8 mouse cellular contexts compared by ENCODE assay signal in the genomic region with DNA sequence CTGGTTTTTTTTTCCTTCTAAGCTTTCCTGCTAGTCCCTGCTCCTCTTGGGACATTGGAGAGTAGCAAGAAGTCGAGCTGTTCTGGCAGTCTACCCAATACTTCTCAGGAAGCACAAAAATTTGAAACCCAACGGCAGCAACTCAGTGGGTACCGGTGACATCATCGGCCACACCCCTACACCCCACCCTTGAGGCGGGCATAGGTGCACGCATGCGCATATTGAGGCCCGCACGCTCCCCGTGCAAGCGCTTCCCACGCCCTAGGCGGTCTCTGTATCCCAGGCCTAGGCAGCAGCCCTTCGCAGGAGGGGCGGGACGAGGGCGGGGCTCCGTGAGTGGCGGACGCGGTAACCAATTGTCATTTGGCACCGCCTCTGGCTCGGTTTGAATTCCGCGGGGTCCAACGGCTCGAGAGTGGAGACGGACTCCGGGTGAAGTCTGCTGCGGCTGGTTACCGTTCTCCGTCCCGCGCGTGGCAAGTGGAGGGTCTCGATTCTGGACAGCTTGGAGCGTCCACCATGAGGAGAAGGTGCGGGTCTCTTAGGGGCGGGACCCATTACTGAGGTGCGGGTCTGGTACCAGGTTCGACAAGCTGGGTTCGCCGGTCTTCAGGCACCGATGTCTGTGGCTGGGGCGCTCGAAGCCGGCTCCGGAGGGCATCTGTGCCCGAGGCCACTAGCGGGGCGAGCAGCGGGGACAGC. TPM values are rescaled to one million over a fixed set of nuclear protein-coding genes. Genes with fewer than 3 reads are reported as not detected.
A peak's percentile ranks its signal among the peaks of the same experiment; 100 is the strongest.
DNase-seq lines count a peak whose midpoint lies in the region; ATAC-seq and TF ChIP-seq lines count a peak whose summit lies in the region.

A gene (plus strand): TSS at position 389 of the 702 bp plus-strand sequence.

- no peaks in the 10 kb centered on the region for H3K9me3 ChIP-seq in hindbrain, embryonic 10.5 days
- no peaks in the 10 kb centered on the region for H3K9me3 ChIP-seq in lung, postnatal 0 days (ENCODE audit: low read length)

- WGBS in hindbrain, embryonic 10.5 days, result under 1% methylated on average over 52 of the region's 52 CpGs
- WGBS in lung, postnatal 0 days, result under 1% methylated on average over 51 of the region's 52 CpGs

- no peak for TF ChIP-seq EP300 in lung, postnatal 0 days (IDR thresholded peaks at IDR 0.05)

- peaks cover 51% of the 10 kb centered on the region for H3K36me3 ChIP-seq in hindbrain, embryonic 10.5 days
- H3K36me3 ChIP-seq in lung, postnatal 0 days (ENCODE audit: insufficient read depth, low read length), result no peaks in the 10 kb centered on the region

- peak within 1 kb of the TSS; percentile 75 for H3K4me3 ChIP-seq in hindbrain, embryonic 10.5 days
- H3K4me3 ChIP-seq in lung, postnatal 0 days (ENCODE audit: low read depth, low read length), result peak within 1 kb of the TSS; percentile 62

- peak; percentile 99 for ATAC-seq in frontal cortex, adult (ENCODE audit: low TSS enrichment)
- ATAC-seq in lung, postnatal 0 days, result peak; percentile 100

- peak within 1 kb of the TSS; percentile 40 for H3K9ac ChIP-seq in lung, postnatal 0 days (replicated peaks; ENCODE audit: low read depth)

- peak; percentile 98 for DNase-seq in MN1 (ENCODE audit: low spot score)
- DNase-seq in cerebellum, adult 9-10 months, result peak; percentile 99
- peak; percentile 100 for DNase-seq in hindbrain, embryonic 10.5 days (ENCODE audit: low spot score)
- DNase-seq in layer of hippocampus, adult 9-11 months, result peak; percentile 99
- peak; percentile 98 for DNase-seq in lung, postnatal 0 days (ENCODE audit: low spot score)
- DNase-seq in ovary, postnatal 14 days (ENCODE audit: low spot score), result peak; percentile 98
- peak; percentile 99 for DNase-seq in thymus, postnatal 14 days

- H3K27me3 ChIP-seq in hindbrain, embryonic 10.5 days (ENCODE audit: insufficient read depth, poor library complexity, severe bottlenecking), result no peaks in the 10 kb centered on the region
- no peaks in the 10 kb centered on the region for H3K27me3 ChIP-seq in lung, postnatal 0 days (replicated peaks; ENCODE audit: insufficient read depth, low read length)

- peaks cover 33% of the 10 kb centered on the region for H3K4me1 ChIP-seq in hindbrain, embryonic 10.5 days (replicated peaks)
- no peaks in the 10 kb centered on the region; the same call in 1 of the 2 replicates for H3K4me1 ChIP-seq in lung, postnatal 0 days (ENCODE audit: insufficient read depth, low read depth, low read length)

- H3K27ac ChIP-seq in hindbrain, embryonic 10.5 days, result peak within 1 kb of the TSS; percentile 94
- H3K27ac ChIP-seq in lung, postnatal 0 days (ENCODE audit: low read length), result peak within 1 kb of the TSS; percentile 66

- TF ChIP-seq CTCF in lung, postnatal 0 days (IDR thresholded peaks at IDR 0.05), result peak; percentile 3; the same call in 1 of the 2 replicates

- peak within 1 kb of the TSS; percentile 84 for H3K4me2 ChIP-seq in lung, postnatal 0 days (replicated peaks; ENCODE audit: low read depth, low read length)

RNA-seq across cellular contexts. Expression of the gene that starts here (rescaled TPM):
- 175 and 232 TPM in 2 replicates for polyA plus RNA-seq in hindbrain, embryonic 10.5 days (2016; fragmentation: Nextera tagmentation; extraction: Ambion mirVana)
- polyA plus RNA-seq in lung, postnatal 0 days (2015; fragmentation: Nextera tagmentation; extraction: Ambion mirVana), result 8.4 and 13.8 TPM in 2 replicates

Comparison
In these comparisons a context has a peak if more than half of its experiments do, and no peak if none do; other contexts are left out.
1. Peak in every context shown above with its lines: DNase-seq, ATAC-seq, H3K4me3 ChIP-seq and H3K27ac ChIP-seq.
2. RNA of the gene that starts here (polyA plus RNA-seq): 175 to 232 TPM in hindbrain, embryonic 10.5 days; 8.4 to 13.8 TPM in lung, postnatal 0 days; every median in the first group is over 10 times any median in the second.